Mouse (Mus musculus): ENCODE results near the gene Olfr32.
"Not testable (repeated sequence)": the region's sequence is repeated elsewhere in the genome, so short reads cannot be mapped to it uniquely, and the experiment has no call there.

Gene Olfr32

DNA sequence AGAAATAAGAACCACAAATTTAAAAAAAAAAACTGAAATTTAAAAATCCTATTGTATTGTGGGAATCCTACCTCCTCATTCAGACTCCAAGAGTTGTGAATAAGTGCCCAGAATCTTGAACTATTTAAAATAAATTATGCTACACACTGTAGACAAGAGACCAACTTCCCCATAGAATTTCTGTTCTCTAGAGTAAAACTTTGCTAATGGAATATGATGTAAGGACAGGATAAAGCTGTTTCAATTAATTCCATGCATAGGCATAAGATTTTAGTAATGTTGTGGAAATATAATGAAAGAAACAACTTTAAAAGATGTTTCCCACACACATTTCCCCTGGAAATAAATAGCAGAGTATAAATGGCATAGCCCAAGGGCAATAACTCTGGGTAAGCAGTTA is at the start of gene Olfr32:
Gene Olfr32 (minus strand): TSS at position 101 of the 400 bp plus-strand sequence.
- in situ Hi-C loops (cut with MboI), result no loop called here

DNA sequence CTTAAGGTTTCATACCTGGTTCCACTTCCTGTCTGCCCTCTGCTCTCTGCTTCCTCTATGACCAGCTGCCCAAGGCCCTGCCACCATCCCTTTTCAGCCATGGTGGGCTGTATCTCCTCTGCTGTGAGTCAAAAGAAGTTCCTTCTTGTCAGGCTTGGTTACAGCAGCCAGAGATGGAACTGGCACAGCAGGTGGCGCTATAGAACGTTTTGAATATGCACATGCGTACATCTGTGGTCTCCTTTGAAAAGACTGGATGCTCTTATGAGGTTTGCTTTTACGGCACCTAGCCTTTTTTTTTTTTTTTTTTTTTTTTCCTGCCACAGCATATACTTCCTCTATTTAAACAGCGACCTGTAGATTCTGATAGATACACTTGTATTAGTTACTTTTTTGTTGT is 45.0 kb upstream of the Olfr32 start:
- in situ Hi-C loops (cut with MboI), result not testable (repeated sequence)

DNA sequence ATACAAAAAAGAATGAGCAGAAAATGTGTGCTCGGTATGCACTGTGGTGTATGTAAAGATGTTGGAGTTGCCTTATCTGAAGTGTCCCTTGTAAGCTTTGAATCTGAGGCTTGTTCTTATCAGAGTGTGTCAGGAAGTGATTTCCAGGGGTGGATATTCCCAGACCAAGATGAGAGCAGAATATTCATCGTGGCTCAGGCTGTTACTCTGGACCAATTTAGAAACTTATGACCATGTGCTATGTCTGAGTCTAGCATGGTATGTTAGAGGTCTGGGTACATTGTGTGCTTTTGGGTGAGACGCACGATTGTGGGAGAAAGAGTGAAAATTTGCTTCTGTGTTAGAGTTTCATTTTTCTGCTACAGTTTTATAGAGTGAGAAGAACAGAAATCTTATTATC is 44.0 kb upstream of the Olfr32 start:
- in situ Hi-C loops (cut with MboI), result not testable (repeated sequence)

DNA sequence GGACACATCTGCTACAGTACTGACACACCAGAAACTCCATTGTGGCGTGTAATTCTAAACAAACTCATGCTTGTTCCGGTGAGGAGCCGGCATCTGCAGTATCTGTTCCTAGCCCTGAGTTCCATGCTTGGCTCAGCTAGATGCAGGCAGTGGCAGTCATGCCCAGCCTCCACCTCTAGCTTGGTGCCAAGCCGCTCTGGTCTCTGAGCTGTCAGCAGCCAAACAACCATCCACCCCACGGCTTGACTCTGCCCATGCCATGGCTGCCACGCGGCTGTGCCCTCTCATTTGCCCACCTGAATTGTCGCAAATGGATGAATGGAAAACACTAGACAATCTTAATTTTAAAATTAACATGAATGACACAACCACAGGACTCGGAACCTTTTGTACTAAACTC is 11.8 kb upstream of the Olfr32 start:
- in situ Hi-C loops (cut with MboI), result no loop called here

DNA sequence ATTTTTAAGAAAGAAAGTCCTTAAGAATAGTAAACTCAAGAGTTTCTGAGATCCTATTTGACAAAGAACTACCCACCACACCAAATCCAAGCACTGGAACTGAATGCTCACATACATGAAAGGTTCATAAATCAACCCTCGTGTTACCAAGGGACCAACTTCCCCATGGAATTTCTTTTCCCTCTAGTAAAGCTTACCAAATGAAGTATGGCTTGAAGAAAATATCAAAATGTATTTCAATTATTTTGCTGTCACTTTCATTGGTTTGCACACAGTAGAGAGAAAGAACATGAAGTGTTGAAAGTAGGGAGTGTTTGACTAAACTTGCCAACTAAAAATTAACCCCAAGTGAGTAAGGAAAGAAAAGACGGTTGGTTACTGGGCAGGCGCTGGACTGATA is 10.9 kb upstream of the Olfr32 start, which contains the start of gene Olfr1270:
Gene Olfr1270 (minus strand): TSS at position 101 of the 400 bp plus-strand sequence.
- in situ Hi-C loops (cut with MboI), result no loop called here

DNA sequence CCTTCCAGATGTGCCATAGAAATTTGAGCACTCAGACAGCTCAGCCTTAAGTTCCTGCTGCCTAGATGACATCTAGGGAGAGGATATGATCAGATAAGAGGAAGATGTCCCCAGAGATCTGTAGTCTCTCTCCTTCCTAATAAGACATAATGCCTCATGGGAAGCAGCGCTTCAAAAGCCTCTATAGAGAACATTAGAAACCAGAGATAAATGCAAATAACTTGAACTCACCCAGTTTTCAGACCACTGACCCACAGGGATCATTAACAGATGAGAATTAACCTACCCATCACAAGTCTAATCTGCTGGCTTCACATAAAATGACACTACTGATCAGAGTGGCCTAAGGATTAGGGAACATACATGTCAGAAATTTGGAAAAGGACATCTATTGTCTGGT is 20.8 kb downstream of the Olfr32 start, which contains the start of gene Olfr1269:
Gene Olfr1269 (minus strand): TSS at position 101 of the 400 bp plus-strand sequence.
- in situ Hi-C loops (cut with MboI), result no loop called here

All from mature B cell (primary cell).